Mouse (Mus musculus): ENCODE results near the gene Olfr913.

Gene Olfr913

GRCm38 (mm10) chr9:38592459-38592858, at the start of gene Olfr913:
Gene Olfr913, plus strand, starts transcription at chr9:38592759.
- in situ Hi-C loops (cut with MseI, MboI): no loop called here

DNA sequence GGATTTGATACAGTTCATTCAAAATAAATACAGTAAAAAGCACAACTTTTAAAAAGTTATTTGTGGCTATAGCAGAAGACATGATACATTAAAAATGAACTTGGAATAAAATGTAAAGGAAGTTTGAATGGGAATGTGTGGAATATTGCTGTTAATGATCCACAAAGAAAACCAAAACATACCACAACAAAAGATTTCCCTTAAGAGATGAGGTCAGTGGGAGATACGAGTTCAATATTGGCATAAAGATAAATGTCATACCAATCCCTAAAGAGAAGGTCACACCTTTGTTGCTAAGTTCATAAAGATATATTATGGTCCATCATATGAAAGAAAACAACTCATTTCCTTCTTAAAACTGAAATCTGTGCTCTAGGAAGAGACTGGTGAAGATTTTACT, 12.7 kb upstream of the Olfr913 start, which contains the start of gene Olfr912:
Gene Olfr912 (plus strand): TSS at position 301 of the 400 bp plus-strand sequence.
- in situ Hi-C loops (cut with MseI, MboI): no loop called here

- in situ Hi-C loops (cut with MseI, MboI): no loop called here
Measured at GRCm38 (mm10) chr9:38591056-38591455, 1.5 kb upstream of the Olfr913 start.

- in situ Hi-C loops (cut with MseI, MboI): no loop called here
Measured at GRCm38 (mm10) chr9:38604802-38605201, 12.2 kb downstream of the Olfr913 start, which contains the start of gene Olfr914. Gene Olfr914, plus strand, starts transcription at chr9:38605102.

DNA sequence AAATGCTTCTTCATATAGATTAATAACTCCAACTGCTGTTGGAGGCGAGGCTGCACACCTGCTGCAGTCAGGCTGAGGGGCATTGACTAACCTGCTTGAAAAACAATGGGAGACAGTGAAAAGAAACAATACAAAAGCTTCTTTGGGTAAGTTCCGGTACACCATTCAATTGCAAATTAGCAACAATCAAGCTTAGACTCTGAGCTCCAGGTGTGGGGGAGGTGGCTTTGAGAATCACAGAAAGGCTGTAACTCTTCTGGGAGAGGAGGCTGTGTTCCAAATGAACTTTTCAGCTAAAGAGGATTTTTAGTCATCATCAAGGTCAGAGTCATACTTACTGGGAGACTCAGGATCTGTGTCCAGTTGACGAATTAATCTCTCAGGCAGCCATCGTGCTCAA, 39.8 kb downstream of the Olfr913 start:
- in situ Hi-C loops (cut with MseI, MboI): no loop called here
